Mouse (Mus musculus) cerebellum, adult 2 months (tissue): ENCODE measurements around the gene Mphosph9.

Experiments
- CTCF ChIP-seq: fragments of 200-500 bp; IDR thresholded peaks from 2 replicates; pipeline ENCODE4 v1.5.1; 2011; ENCODE audit warnings: low read depth, mild to moderate bottlenecking, control low read depth, low read length, moderate library complexity, borderline replicate concordance; ENCODE audit not compliant: insufficient read depth
- POLR2A ChIP-seq: fragments of 200-500 bp; IDR thresholded peaks from 2 replicates; pipeline ENCODE4 v1.6.1; 2011; ENCODE audit warnings: low read length, control low read depth, borderline replicate concordance; ENCODE audit not compliant: insufficient read depth

- TF ChIP-seq CTCF: no peak
- no peak for TF ChIP-seq POLR2A
These were observed 10.1 kb upstream of the Mphosph9 start for GRCm38 (mm10) chr5:124337909-124338308.
